Comparison of ENCODE assay signal across 15 mouse cellular contexts in the genomic region with DNA sequence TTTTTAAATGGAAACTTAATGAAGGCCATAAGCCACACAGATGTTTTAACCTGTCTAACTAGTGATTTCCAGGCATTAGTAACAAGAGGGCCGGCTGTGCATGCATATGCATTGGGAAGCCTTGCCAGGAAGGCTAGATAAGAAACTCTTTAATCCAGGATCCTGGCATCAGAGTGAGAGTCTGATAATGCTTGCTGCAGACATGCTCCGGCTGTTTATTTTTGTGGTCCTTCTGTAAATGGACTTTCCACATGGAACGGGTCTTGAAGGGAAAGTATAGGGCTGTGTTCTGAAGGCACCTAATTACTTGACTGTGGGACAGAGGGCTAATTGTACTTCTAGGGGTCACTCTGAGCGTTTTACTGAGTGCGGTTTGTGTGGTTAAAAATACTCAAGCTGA.
DNase-seq lines count a peak whose midpoint lies in the region; ATAC-seq lines count a peak whose summit lies in the region.
"Had no signal": no experiment of that assay in that cellular context is flagged by ENCODE, and none has a peak within 500 bp of the region (broad histone marks: within the 10 kb centered on the region; RNA-seq: fewer than 3 reads in every experiment).

No protein-coding gene starts in this region.

- 54% methylated on average over 5 of the region's 5 CpGs for WGBS in forebrain, embryonic 13.5 days
- 68% methylated on average over 5 of the region's 5 CpGs for WGBS in forebrain, embryonic 10.5 days
- WGBS in kidney, embryonic 16.5 days: 42% methylated on average over 5 of the region's 5 CpGs
- 34% methylated on average over 5 of the region's 5 CpGs for WGBS in embryonic facial prominence, embryonic 13.5 days
- 15% methylated on average over 5 of the region's 5 CpGs for WGBS in limb, embryonic 11.5 days

- H3K27me3 ChIP-seq in forebrain, embryonic 13.5 days: no peaks in the 10 kb centered on the region
- H3K27me3 ChIP-seq in forebrain, embryonic 10.5 days (ENCODE audit: poor library complexity, severe bottlenecking): no peaks in the 10 kb centered on the region
- H3K27me3 ChIP-seq in kidney, embryonic 16.5 days (ENCODE audit: insufficient read depth, low read length): no peaks in the 10 kb centered on the region
- no peaks in the 10 kb centered on the region for H3K27me3 ChIP-seq in embryonic facial prominence, embryonic 13.5 days
- H3K27me3 ChIP-seq in limb, embryonic 11.5 days (ENCODE audit: control insufficient read depth, insufficient read depth, low read length): no peaks in the 10 kb centered on the region
- H3K27me3 ChIP-seq: liver, embryonic 12.5 days; Patski had no signal

- no peak overlapping the region for H3K4me2 ChIP-seq in forebrain, embryonic 13.5 days
- H3K4me2 ChIP-seq in kidney, embryonic 16.5 days (replicated peaks; ENCODE audit: low read depth, low read length): no peak overlapping the region
- H3K4me2 ChIP-seq in embryonic facial prominence, embryonic 13.5 days: no peak overlapping the region
- no peak overlapping the region for H3K4me2 ChIP-seq in limb, embryonic 11.5 days (ENCODE audit: low read depth, severe bottlenecking)
- H3K4me2 ChIP-seq: liver, embryonic 12.5 days had no signal

- DNase-seq in forebrain, embryonic 10.5 days (ENCODE audit: extremely low spot score, low spot score): no peak
- no peak for DNase-seq in kidney, postnatal 14 days
- peak; percentile 38 for DNase-seq in limb, embryonic 11.5 days (ENCODE audit: low spot score)
- no peak for DNase-seq in left cerebral cortex, adult 18-20 months (ENCODE audit: low spot score in 2 of 2)
- DNase-seq in yolk sac, embryonic 10.5 days (ENCODE audit: low spot score): no peak
- DNase-seq: cerebellum, postnatal 25 days; kidney, adult 9 months; right cerebral cortex, postnatal 4 days; thymus, adult 18-20 months had no signal

- ATAC-seq in forebrain, embryonic 13.5 days: peak; percentile 75
- ATAC-seq in kidney, embryonic 16.5 days (ENCODE audit: low FRiP score, low TSS enrichment): no peak
- peak; percentile 32; the same call in 1 of the 2 replicates for ATAC-seq in embryonic facial prominence, embryonic 13.5 days (ENCODE audit: insufficient number of reproducible peaks, insufficient read depth, low FRiP score, low TSS enrichment, low read depth)
- ATAC-seq in limb, embryonic 11.5 days (ENCODE audit: insufficient number of reproducible peaks, low FRiP score, low TSS enrichment, low read depth): peak; percentile 80; the same call in 1 of the 2 replicates
- ATAC-seq: liver, embryonic 12.5 days; Patski had no signal

- peaks cover 6% of the 10 kb centered on the region; the same call in 1 of the 2 replicates for H3K4me1 ChIP-seq in forebrain, embryonic 13.5 days
- H3K4me1 ChIP-seq in forebrain, embryonic 10.5 days: no peaks in the 10 kb centered on the region
- H3K4me1 ChIP-seq in kidney, embryonic 16.5 days (ENCODE audit: insufficient read depth, low read length): no peaks in the 10 kb centered on the region
- no peaks in the 10 kb centered on the region for H3K4me1 ChIP-seq in embryonic facial prominence, embryonic 13.5 days
- peaks cover 8% of the 10 kb centered on the region; the same call in 1 of the 2 replicates for H3K4me1 ChIP-seq in limb, embryonic 11.5 days (ENCODE audit: control insufficient read depth, insufficient read depth, low read length)
- H3K4me1 ChIP-seq: liver, embryonic 12.5 days; megakaryocyte, embryonic 14.5 days had no signal

- no peaks in the 10 kb centered on the region for H3K9me3 ChIP-seq in forebrain, embryonic 13.5 days (replicated peaks)
- no peaks in the 10 kb centered on the region for H3K9me3 ChIP-seq in forebrain, embryonic 10.5 days
- no peaks in the 10 kb centered on the region for H3K9me3 ChIP-seq in kidney, embryonic 16.5 days (ENCODE audit: low read length)
- no peaks in the 10 kb centered on the region for H3K9me3 ChIP-seq in embryonic facial prominence, embryonic 13.5 days
- H3K9me3 ChIP-seq in limb, embryonic 11.5 days (ENCODE audit: control insufficient read depth, low read length): no peaks in the 10 kb centered on the region
- H3K9me3 ChIP-seq: liver, embryonic 12.5 days; megakaryocyte, embryonic 14.5 days had no signal

- H3K36me3 ChIP-seq in forebrain, embryonic 13.5 days (ENCODE audit: poor library complexity, severe bottlenecking): no peaks in the 10 kb centered on the region
- no peaks in the 10 kb centered on the region for H3K36me3 ChIP-seq in forebrain, embryonic 10.5 days (replicated peaks)
- H3K36me3 ChIP-seq in kidney, embryonic 16.5 days (ENCODE audit: insufficient read depth, low read length): no peaks in the 10 kb centered on the region
- no peaks in the 10 kb centered on the region for H3K36me3 ChIP-seq in embryonic facial prominence, embryonic 13.5 days
- H3K36me3 ChIP-seq in limb, embryonic 11.5 days (ENCODE audit: control insufficient read depth, insufficient read depth, low read length): no peaks in the 10 kb centered on the region
- H3K36me3 ChIP-seq: liver, embryonic 12.5 days had no signal

- no peak overlapping the region for H3K9ac ChIP-seq in forebrain, embryonic 13.5 days
- no peak overlapping the region for H3K9ac ChIP-seq in kidney, embryonic 16.5 days (replicated peaks; ENCODE audit: low read length)
- no peak overlapping the region for H3K9ac ChIP-seq in embryonic facial prominence, embryonic 13.5 days
- H3K9ac ChIP-seq in limb, embryonic 11.5 days (ENCODE audit: low read length): no peak overlapping the region
- H3K9ac ChIP-seq: liver, embryonic 12.5 days had no signal

- no peak overlapping the region for H3K4me3 ChIP-seq in forebrain, embryonic 13.5 days
- H3K4me3 ChIP-seq in forebrain, embryonic 10.5 days: no peak overlapping the region
- no peak overlapping the region for H3K4me3 ChIP-seq in kidney, embryonic 16.5 days (ENCODE audit: low read length)
- H3K4me3 ChIP-seq in embryonic facial prominence, embryonic 13.5 days: no peak overlapping the region
- no peak overlapping the region for H3K4me3 ChIP-seq in limb, embryonic 11.5 days (ENCODE audit: low read depth, low read length)
- H3K4me3 ChIP-seq: liver, embryonic 12.5 days; megakaryocyte, embryonic 14.5 days had no signal

- no peak overlapping the region for H3K27ac ChIP-seq in forebrain, embryonic 13.5 days
- H3K27ac ChIP-seq in forebrain, embryonic 10.5 days: no peak overlapping the region
- H3K27ac ChIP-seq in kidney, embryonic 16.5 days (ENCODE audit: low read length): 0 out of 2 replicates have a peak overlapping the region, but pooled peaks have one; percentile 16
- H3K27ac ChIP-seq in embryonic facial prominence, embryonic 13.5 days: no peak overlapping the region
- no peak overlapping the region; the same call in 1 of the 2 replicates for H3K27ac ChIP-seq in limb, embryonic 11.5 days (replicated peaks; ENCODE audit: low read depth, low read length)
- H3K27ac ChIP-seq: liver, embryonic 12.5 days had no signal
